Mouse (Mus musculus): ENCODE measurements around the gene Nr1i3.

DNA sequence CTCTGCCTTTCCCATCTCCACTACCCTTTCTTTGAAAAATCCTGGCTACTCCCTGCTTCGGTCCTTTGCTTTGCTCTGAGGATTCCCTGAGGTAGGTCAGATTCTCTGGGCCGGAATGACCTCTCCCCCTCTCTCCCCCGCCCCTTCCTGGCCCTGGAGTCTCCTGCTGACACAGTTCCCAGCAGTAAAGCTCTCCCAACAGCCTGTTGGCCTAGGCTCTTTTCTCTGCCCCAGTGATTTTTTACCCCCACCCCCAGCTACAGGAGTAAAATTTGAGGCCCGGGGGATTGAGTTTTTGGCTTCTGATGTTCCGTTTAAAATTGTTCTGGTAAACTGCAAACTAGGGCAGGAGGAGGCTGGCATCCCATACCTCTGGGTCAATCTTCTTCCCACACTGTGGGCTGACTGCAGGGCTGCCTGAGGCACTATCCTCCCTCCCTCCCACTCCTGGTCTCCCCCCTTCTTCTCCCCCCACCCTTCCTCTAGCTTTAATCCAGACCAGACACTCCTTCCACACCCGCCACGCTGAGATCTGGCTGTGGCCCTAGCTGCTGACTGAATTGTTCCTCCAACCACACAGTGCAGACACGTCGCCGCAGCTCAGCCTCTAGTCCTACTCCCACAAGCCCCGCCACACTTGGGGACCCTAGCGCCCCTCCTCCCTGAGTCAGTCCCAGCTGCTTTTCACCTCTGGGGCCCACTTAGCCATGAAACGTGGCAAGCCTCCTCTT is 38.0 kb downstream of the Nr1i3 start:
- TF ChIP-seq CTCF (IDR thresholded peaks at IDR 0.05; ENCODE audit: low read depth, low read length) (no peak), EP300 (IDR thresholded peaks at IDR 0.05; ENCODE audit: insufficient read depth, low read depth, low read length) (no peak), POLR2A (IDR thresholded peaks at IDR 0.05; ENCODE audit: insufficient read depth, low read length) (no peak)
